9 mouse cellular contexts compared by ENCODE assay signal in genomic region chr2:165563298-165564058, GRCm38 (mm10). TPM values are rescaled to one million over a fixed set of nuclear protein-coding genes. Genes with fewer than 3 reads are reported as not detected.
DNase-seq lines count a peak whose midpoint lies in the region; ATAC-seq and TF ChIP-seq lines count a peak whose summit lies in the region.
"Had no signal": no experiment of that assay in that cellular context is flagged by ENCODE, and none has a peak within 500 bp of the region (broad histone marks: within the 10 kb centered on the region; RNA-seq: fewer than 3 reads in every experiment).

No protein-coding gene starts in this region.

- peak overlapping the region; percentile 36 for H3K4me3 ChIP-seq in kidney, postnatal 0 days (replicated peaks; ENCODE audit: low read depth, low read length)
- H3K4me3 ChIP-seq in stomach, embryonic 16.5 days (replicated peaks; ENCODE audit: low read length), result peak overlapping the region; percentile 43

- H3K27ac ChIP-seq in kidney, postnatal 0 days, result no peak overlapping the region
- H3K27ac ChIP-seq in stomach, embryonic 16.5 days (ENCODE audit: low read length), result no peak overlapping the region

- peak; percentile 38 for DNase-seq in gastrocnemius, postnatal 10 days
- DNase-seq in gastrocnemius, adult 8-10 months (ENCODE audit: low spot score in 2 of 2), result no peak
- DNase-seq in cerebellum, adult 11-12 months, result peak; percentile 66
- peak; percentile 54 for DNase-seq in forelimb bud, embryonic 11.5 days (ENCODE audit: low read depth, low spot score)
- DNase-seq in kidney, postnatal 0 days (ENCODE audit: low spot score), result no peak
- DNase-seq in lung, postnatal 14 days, result peak; percentile 7

- H3K36me3 ChIP-seq in kidney, postnatal 0 days (ENCODE audit: insufficient read depth, low read length), result no peaks in the 10 kb centered on the region
- no peaks in the 10 kb centered on the region for H3K36me3 ChIP-seq in stomach, embryonic 16.5 days (ENCODE audit: control insufficient read depth, insufficient read depth, low read length)

- peak overlapping the region; percentile 50; the same call in 1 of the 2 replicates for H3K9ac ChIP-seq in kidney, postnatal 0 days (ENCODE audit: low read depth, low read length)
- peak overlapping the region; percentile 57 for H3K9ac ChIP-seq in stomach, embryonic 16.5 days (ENCODE audit: low read length)

- H3K9me3 ChIP-seq in kidney, postnatal 0 days (replicated peaks; ENCODE audit: low read length), result no peaks in the 10 kb centered on the region
- no peaks in the 10 kb centered on the region for H3K9me3 ChIP-seq in stomach, embryonic 16.5 days (replicated peaks; ENCODE audit: control insufficient read depth, low read length)

- peak; percentile 23; the same call in 1 of the 2 replicates for ATAC-seq in kidney, postnatal 0 days (replicated peaks; ENCODE audit: low FRiP score, low read depth)
- ATAC-seq in stomach, embryonic 16.5 days (ENCODE audit: insufficient read depth, low FRiP score), result peak; percentile 77
- no peak for ATAC-seq in CD4-positive, CD25-positive, alpha-beta regulatory T cell, adult 4 months

- 1% methylated on average over 52 of the region's 52 CpGs for WGBS in kidney, postnatal 0 days
- 1% methylated on average over 52 of the region's 52 CpGs for WGBS in stomach, embryonic 16.5 days

- no peak for TF ChIP-seq CTCF in kidney, postnatal 0 days (IDR thresholded peaks at IDR 0.05; ENCODE audit: low read depth)

- peak overlapping the region; percentile 77 for H3K4me2 ChIP-seq in kidney, postnatal 0 days (ENCODE audit: low read length)
- peak overlapping the region; percentile 64 for H3K4me2 ChIP-seq in stomach, embryonic 16.5 days (ENCODE audit: low read depth, low read length)

- H3K27me3 ChIP-seq in kidney, postnatal 0 days (ENCODE audit: insufficient read depth, low read length), result no peaks in the 10 kb centered on the region
- peaks cover 20% of the 10 kb centered on the region for H3K27me3 ChIP-seq in stomach, embryonic 16.5 days (ENCODE audit: control insufficient read depth, insufficient read depth, low read length)

- H3K4me1 ChIP-seq in kidney, postnatal 0 days (replicated peaks; ENCODE audit: insufficient read depth, low read length), result 0 out of 2 replicates have a peak, but pooled peaks cover 4% of the 10 kb centered on the region
- 0 out of 2 replicates have a peak, but pooled peaks cover 6% of the 10 kb centered on the region for H3K4me1 ChIP-seq in stomach, embryonic 16.5 days (ENCODE audit: control insufficient read depth, insufficient read depth, low read length)

RNA-seq across cellular contexts. Expression of gene Eya2, which starts 31.4 kb away (rescaled TPM):
- total RNA-seq in gastrocnemius, postnatal 10 days (2021), result 1 to 10 TPM; 4.9 to 5.4 TPM
- 1 to 10 TPM; 1.1 to 4.7 (median 1.7) TPM for total RNA-seq in gastrocnemius, adult 8-10 months (2022)
- 6.3 and 8.0 TPM in 2 replicates for polyA plus RNA-seq in kidney, postnatal 0 days (2015; fragmentation: Nextera tagmentation; extraction: Ambion mirVana)
- polyA plus RNA-seq in stomach, embryonic 16.5 days (2015; fragmentation: Nextera tagmentation; extraction: Ambion mirVana), result 7.8 and 14.3 TPM in 2 replicates
- 10 to 100 TPM; 11.9 to 18.9 TPM for polyA plus RNA-seq in CD4-positive, CD25-positive, alpha-beta regulatory T cell, adult 4 months (2017; shearing (Covaris generic))
- total RNA-seq: CH12.LX had no signal

RNA-seq across cellular contexts. Expression of gene Slc2a10, which starts 59.9 kb away (rescaled TPM):
- 1 to 10 TPM; 3.4 to 4.9 TPM for total RNA-seq in gastrocnemius, postnatal 10 days (2021)
- 1 to 10 TPM in 2 of 4 experiments, under 1 TPM in 2; 0.68 to 1.5 (median 1.0) TPM for total RNA-seq in gastrocnemius, adult 8-10 months (2022)
- polyA plus RNA-seq in kidney, postnatal 0 days (2015; fragmentation: Nextera tagmentation; extraction: Ambion mirVana), result 3.2 and 4.3 TPM in 2 replicates
- 10.6 and 11.9 TPM in 2 replicates for polyA plus RNA-seq in stomach, embryonic 16.5 days (2015; fragmentation: Nextera tagmentation; extraction: Ambion mirVana)
- not detected for polyA plus RNA-seq in CD4-positive, CD25-positive, alpha-beta regulatory T cell, adult 4 months (2017; shearing (Covaris generic))
- total RNA-seq: CH12.LX had no signal

Comparison
In these comparisons a context has a peak if more than half of its experiments do, and no peak if none do; other contexts are left out.
1. DNase-seq: peak in gastrocnemius, postnatal 10 days (single experiment), cerebellum, adult 11-12 months (single experiment), forelimb bud, embryonic 11.5 days (single experiment) and lung, postnatal 14 days (single experiment); none in gastrocnemius, adult 8-10 months (0 of 2) and kidney, postnatal 0 days (single experiment).